Mouse (Mus musculus): ENCODE data around the gene Sag.

Gene Sag

GRCm38 (mm10) chr1:87892499-87892898 is 89.0 kb downstream of the Sag start:
- DNase-seq (ENCODE audit: low read depth, low spot score) = no peak

GRCm38 (mm10) chr1:87893414-87893813 is 89.9 kb downstream of the Sag start:
- no peak for DNase-seq (ENCODE audit: low read depth, low spot score)

Measured in c-Kit-negative CD71-positive TER-119-positive erythroid progenitor cells, embryonic 14.5 days (primary cell).